Mouse (Mus musculus): ENCODE results near the gene Sfxn4. TPM values are rescaled to one million over a fixed set of nuclear protein-coding genes. Genes with fewer than 3 reads are reported as not detected.

Gene Sfxn4
- polyA plus RNA-seq, 1 experiment = 2.6 TPM

Other genes with a start within 250 kb of the Sfxn4 start
- 0.27 and 0.51 TPM in 2 replicates for gene Nanos1, start 105.5 kb downstream of the Sfxn4 start, polyA plus RNA-seq (2012; rRNA removed)
- 34.3 and 48.9 TPM in 2 replicates for gene Eif3a, start 70.8 kb downstream of the Sfxn4 start, polyA plus RNA-seq (2012; rRNA removed)
- 13.5 and 14.2 TPM in 2 replicates for gene Fam45a, start 49.9 kb downstream of the Sfxn4 start, polyA plus RNA-seq (2012; rRNA removed)
- gene Prdx3, start 13.1 kb upstream of the Sfxn4 start, polyA plus RNA-seq (2012; rRNA removed) = 164 and 183 TPM in 2 replicates
- 4.6 and 5.4 TPM in 2 replicates for gene Grk5, start 28.3 kb upstream of the Sfxn4 start, polyA plus RNA-seq (2012; rRNA removed)

Measured in gonadal fat pad, adult 2 months (tissue).